Mouse (Mus musculus) liver, postnatal 0 days (tissue): Measurements from ENCODE around the gene Vps37b. TPM values are rescaled to one million over a fixed set of nuclear protein-coding genes. Genes with fewer than 3 reads are reported as not detected.

Source experiments
- ATAC-seq: fragments of 200-750 bp; cut with Nextera tagmentation; 2 replicates; pipeline ENCODE4 v1.8.0; 2017; ENCODE audit warnings: mild to moderate bottlenecking, moderate library complexity
- DNase-seq: peaks from one replicate; pipeline ENCODE4 v3.0.0-alpha.2; 2016
- H3K27ac ChIP-seq: fragments of 300-500 bp; sonication (generic); 2 replicates; pipeline ENCODE4 v1.5.1; 2014; ENCODE audit warnings: antibody characterized with exemption, moderate library complexity, mild to moderate bottlenecking, low read depth
- H3K27me3 ChIP-seq: fragments of 300-500 bp; sonication (generic); 2 replicates; pipeline ENCODE4 v1.6.1; 2014; ENCODE audit warnings: low read length, control low read depth, mixed read lengths; ENCODE audit not compliant: insufficient read depth
- H3K36me3 ChIP-seq: fragments of 300-500 bp; sonication (generic); replicated peaks from 2 replicates; pipeline ENCODE4 v1.6.1; 2014; ENCODE audit warnings: mild to moderate bottlenecking, control low read depth, low read length, moderate library complexity, mixed read lengths; ENCODE audit not compliant: insufficient read depth
- H3K4me1 ChIP-seq: fragments of 300-500 bp; sonication (generic); 2 replicates; pipeline ENCODE4 v1.6.1; 2014; ENCODE audit warnings: antibody characterized with exemption, mild to moderate bottlenecking, control low read depth; ENCODE audit not compliant: insufficient read depth
- H3K4me2 ChIP-seq: fragments of 300-500 bp; sonication (generic); 2 replicates; pipeline ENCODE4 v1.6.1; 2014; ENCODE audit warnings: low read depth, mild to moderate bottlenecking, low read length, moderate library complexity, mixed read lengths
- H3K4me3 ChIP-seq: fragments of 300-500 bp; sonication (generic); 2 replicates; pipeline ENCODE4 v1.5.1; 2014; ENCODE audit warnings: low read depth, low read length
- H3K9ac ChIP-seq: fragments of 300-500 bp; sonication (generic); replicated peaks from 2 replicates; pipeline ENCODE4 v1.6.1; 2014; ENCODE audit warnings: mild to moderate bottlenecking, moderate library complexity
- H3K9me3 ChIP-seq: fragments of 300-500 bp; sonication (generic); 2 replicates; pipeline ENCODE4 v1.6.1; 2016; ENCODE audit warnings: mild to moderate bottlenecking, control low read depth, low read length, mixed read lengths
- CTCF ChIP-seq: sonication (generic); IDR thresholded peaks from 2 replicates; pipeline ENCODE4 v1.5.1; 2016; ENCODE audit warnings: antibody characterized with exemption, low read depth
- EP300 ChIP-seq: IDR thresholded peaks from 2 replicates; pipeline ENCODE4 v1.6.1; 2016; ENCODE audit warnings: antibody characterized with exemption, low read depth, mild to moderate bottlenecking
- WGBS: fragments of 180-500 bp; shearing (Covaris S2); extraction: QIAGEN DNeasy Blood & Tissue Kit; methylation state at CpG from one replicate; pipeline ENCODE4 v1.1.7; 2014; ENCODE audit not compliant: insufficient replicate concordance; 5-methylcytosine and 5-hydroxymethylcytosine counted together
- polyA plus RNA-seq: library from polyadenylated mRNA; unstranded; fragments of >200 nt; fragmentation: Nextera tagmentation; extraction: Ambion mirVana; gene quantifications from 2 replicates; pipeline ENCODE4 v1.2.1, GENCODE M21; 2015

Gene Vps37b
- polyA plus RNA-seq, 1 experiment from 2014 or later = 17.6 TPM

- Histone ChIP-seq H3K4me3 (no peak overlapping the region), H3K4me2 (no peak overlapping the region), H3K36me3 (peaks cover 42% of the 10 kb centered on the region), H3K9ac (no peak overlapping the region), H3K27ac (no peak overlapping the region), H3K9me3 (no peaks in the 10 kb centered on the region), H3K4me1 (0 out of 2 replicates have a peak, but pooled peaks cover 4% of the 10 kb centered on the region), H3K27me3 (no peaks in the 10 kb centered on the region)
- 37% methylated on average over 5 of the region's 5 CpGs for WGBS
- ATAC-seq (peak; percentile 41), DNase-seq (peak; percentile 87)
- TF ChIP-seq CTCF (peak; percentile 93), EP300 (no peak)
Observed at GRCm38 (mm10) chr5:123992794-123993193, 39.3 kb downstream of the Vps37b start.

GRCm38 (mm10) chr5:123992193-123992637 lies 39.9 kb downstream of the Vps37b start:
- DNase-seq (no peak), ATAC-seq (0 out of 2 replicates have a peak, but pooled peaks have one; percentile 22)
- Histone ChIP-seq H3K4me3 (no peak overlapping the region), H3K4me2 (no peak overlapping the region), H3K9ac (no peak overlapping the region), H3K4me1 (peaks cover 4% of the 10 kb centered on the region; the same call in 1 of the 2 replicates), H3K9me3 (no peaks in the 10 kb centered on the region), H3K27ac (no peak overlapping the region), H3K36me3 (peaks cover 37% of the 10 kb centered on the region), H3K27me3 (no peaks in the 10 kb centered on the region)
- 63% methylated on average over 10 of the region's 10 CpGs for WGBS
- no peak for TF ChIP-seq CTCF
- no peak for TF ChIP-seq EP300

GRCm38 (mm10) chr5:123991321-123991720 lies 40.7 kb downstream of the Vps37b start:
- Histone ChIP-seq H3K4me1 (peaks cover 4% of the 10 kb centered on the region; the same call in 1 of the 2 replicates), H3K36me3 (peaks cover 28% of the 10 kb centered on the region), H3K27me3 (no peaks in the 10 kb centered on the region), H3K4me2 (no peak overlapping the region), H3K27ac (no peak overlapping the region), H3K4me3 (no peak overlapping the region), H3K9me3 (no peaks in the 10 kb centered on the region), H3K9ac (no peak overlapping the region)
- WGBS = 81% methylated on average over 6 of the region's 6 CpGs
- DNase-seq = no peak
- ATAC-seq = no peak
- no peak for TF ChIP-seq EP300
- TF ChIP-seq CTCF = no peak

- no peak overlapping the region for H3K9ac ChIP-seq
- peaks cover 24% of the 10 kb centered on the region for H3K36me3 ChIP-seq
- 82% methylated on average over 20 of the region's 20 CpGs for WGBS
- H3K27ac ChIP-seq = no peak overlapping the region
- peaks cover 4% of the 10 kb centered on the region; the same call in 1 of the 2 replicates for H3K4me1 ChIP-seq
- ATAC-seq (no peak), DNase-seq (no peak)
- no peak overlapping the region for H3K4me2 ChIP-seq
- no peaks in the 10 kb centered on the region for H3K27me3 ChIP-seq
- no peak overlapping the region for H3K4me3 ChIP-seq
- no peaks in the 10 kb centered on the region for H3K9me3 ChIP-seq
- TF ChIP-seq EP300 (no peak), CTCF (no peak)
Observed at GRCm38 (mm10) chr5:123989941-123990885, 41.9 kb downstream of the Vps37b start.

GRCm38 (mm10) chr5:123987511-123987910 lies 44.6 kb downstream of the Vps37b start:
- Histone ChIP-seq H3K27me3 (no peaks in the 10 kb centered on the region), H3K9ac (no peak overlapping the region), H3K27ac (no peak overlapping the region), H3K36me3 (peaks cover 20% of the 10 kb centered on the region), H3K9me3 (no peaks in the 10 kb centered on the region), H3K4me3 (no peak overlapping the region), H3K4me1 (peaks cover 11% of the 10 kb centered on the region), H3K4me2 (no peak overlapping the region)
- DNase-seq (no peak), ATAC-seq (no peak)
- TF ChIP-seq EP300 = no peak
- TF ChIP-seq CTCF = no peak
- 65% methylated on average over 4 of the region's 4 CpGs for WGBS

GRCm38 (mm10) chr5:123986925-123987324 lies 45.1 kb downstream of the Vps37b start:
- Histone ChIP-seq H3K4me2 (no peak overlapping the region), H3K27me3 (no peaks in the 10 kb centered on the region), H3K4me3 (no peak overlapping the region), H3K9ac (no peak overlapping the region), H3K4me1 (peaks cover 14% of the 10 kb centered on the region), H3K36me3 (peaks cover 18% of the 10 kb centered on the region), H3K27ac (no peak overlapping the region), H3K9me3 (no peaks in the 10 kb centered on the region)
- DNase-seq = no peak
- TF ChIP-seq CTCF (no peak), EP300 (no peak)
- ATAC-seq = no peak
- WGBS = 71% methylated on average over 2 of the region's 2 CpGs
